Mouse (Mus musculus): Measurements from ENCODE around the gene Arid4a. TPM values are rescaled to one million over a fixed set of nuclear protein-coding genes. Genes with fewer than 3 reads are reported as not detected.

Arid4a gene
- polyA plus RNA-seq (2011; ENCODE audit: insufficient read length, low read depth, missing spikeins) = 14.0 and 17.7 TPM in 2 replicates

DNA sequence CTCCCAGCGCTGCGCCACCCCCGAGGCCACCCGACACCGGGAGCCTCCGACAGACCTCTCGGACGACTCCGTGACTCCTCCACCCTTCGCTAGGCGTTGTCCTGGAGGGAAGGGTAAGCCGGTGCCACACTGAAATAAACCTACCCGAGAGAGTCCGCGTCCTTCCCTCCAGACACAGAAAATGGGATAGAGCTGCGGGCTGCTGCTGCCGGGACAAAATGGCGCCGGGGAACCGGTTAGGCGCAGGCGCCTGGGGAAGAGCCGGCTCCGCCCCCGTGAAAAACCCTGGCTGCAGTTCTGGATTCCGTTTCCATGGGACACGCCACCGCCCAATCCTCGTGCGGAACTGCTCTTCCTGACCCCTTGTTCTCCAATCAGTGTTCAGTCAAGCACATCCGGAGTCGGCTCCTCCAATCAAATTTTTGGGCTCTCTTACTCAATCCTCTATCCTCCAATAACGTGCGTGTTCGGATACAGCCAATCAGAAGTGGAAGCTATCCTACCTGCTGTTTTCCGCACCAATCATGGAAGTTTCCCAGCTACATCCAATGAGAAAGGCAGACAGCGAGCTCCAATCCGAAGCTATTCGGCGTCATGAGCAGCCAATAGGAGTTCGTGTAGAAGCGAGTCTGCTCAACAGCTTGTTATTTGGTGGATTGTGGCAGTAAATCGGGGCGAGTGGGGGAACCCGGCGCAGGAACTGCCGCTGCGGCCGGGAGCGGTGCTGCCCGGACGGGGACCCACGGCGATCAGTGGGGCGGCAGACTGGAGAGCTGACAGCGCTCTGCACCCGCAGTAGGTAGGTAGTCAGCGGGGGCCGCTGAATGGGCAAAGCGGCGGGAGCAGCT, at the start of gene Arid4a:
TSS of gene Arid4a (plus strand) at position 628 of the 848 bp plus-strand sequence.
- Histone ChIP-seq H3K4me3 (ENCODE audit: insufficient read depth, low read length) (peak within 1 kb of the TSS; percentile 86), H3K4me1 (ENCODE audit: control insufficient read depth, insufficient read depth, low read length) (no peaks in the 10 kb centered on the region), H3K27ac (ENCODE audit: insufficient read depth, low read length) (peak within 1 kb of the TSS; percentile 97)
- peak; percentile 83 for TF ChIP-seq POLR2A (IDR thresholded peaks at IDR 0.05; ENCODE audit: low read depth, low read length)
- TF ChIP-seq CTCF (IDR thresholded peaks at IDR 0.05; ENCODE audit: borderline replicate concordance, insufficient read depth, low read length) = no peak

DNA sequence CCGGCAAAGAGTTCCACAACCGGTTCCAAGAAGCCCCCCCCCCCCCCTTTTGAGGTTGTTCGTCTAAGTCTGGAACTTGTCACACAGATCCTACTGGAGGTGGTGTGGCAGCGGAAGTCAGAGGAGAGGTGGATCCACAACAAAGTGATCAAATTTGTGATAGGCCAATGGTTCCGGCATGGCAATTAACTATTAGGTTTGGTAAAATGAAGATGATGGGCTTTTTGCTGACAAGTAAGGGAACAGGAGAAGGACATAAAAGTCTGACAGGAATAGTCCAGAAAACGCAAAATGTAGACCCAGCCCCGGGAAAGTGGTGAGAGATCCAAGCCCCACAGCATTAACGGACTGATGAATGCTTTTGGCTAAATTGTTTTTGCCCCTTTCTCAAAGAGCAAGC, 48.2 kb upstream of the Arid4a start:
- TF ChIP-seq CTCF (IDR thresholded peaks at IDR 0.05; ENCODE audit: borderline replicate concordance, insufficient read depth, low read length) (no peak), POLR2A (IDR thresholded peaks at IDR 0.05; ENCODE audit: low read depth, low read length) (no peak; the same call in 1 of the 2 replicates)
- Histone ChIP-seq H3K27ac (ENCODE audit: insufficient read depth, low read length) (peak overlapping the region; percentile 94), H3K4me3 (ENCODE audit: insufficient read depth, low read length) (peak overlapping the region; percentile 63), H3K4me1 (ENCODE audit: control insufficient read depth, insufficient read depth, low read length) (no peaks in the 10 kb centered on the region)

DNA sequence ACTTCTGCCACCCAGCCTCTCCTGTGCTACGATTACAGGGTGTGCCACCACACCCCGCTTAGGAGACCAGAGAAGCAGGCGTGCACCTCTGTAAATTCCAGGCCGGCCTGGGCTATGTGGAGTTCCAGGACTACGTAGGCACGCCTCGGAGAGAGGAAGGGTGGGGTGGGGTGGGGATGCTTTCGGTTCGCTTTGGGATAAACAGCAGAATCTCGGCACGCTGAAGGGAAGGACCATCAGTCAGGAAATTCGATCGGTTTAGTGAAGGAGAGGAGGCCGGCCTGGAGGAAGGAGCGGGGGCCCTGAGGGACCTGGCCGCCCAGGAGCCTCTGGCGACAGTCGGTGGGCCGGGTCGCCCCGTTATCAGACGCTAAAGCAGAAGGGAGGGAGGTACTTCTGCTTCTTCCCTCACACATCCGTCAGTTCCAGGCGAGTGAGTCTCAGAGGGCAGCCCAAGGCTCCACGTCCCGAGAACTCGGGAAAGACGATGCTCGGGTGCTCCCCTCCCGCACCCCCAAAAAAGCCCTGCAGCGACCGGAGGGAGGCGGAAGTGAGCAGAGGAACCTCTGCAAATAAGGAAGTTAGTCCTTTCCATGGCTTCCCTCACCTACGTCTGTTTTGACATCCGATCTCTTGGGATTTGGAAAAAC, 47.5 kb upstream of the Arid4a start:
- H3K4me1 ChIP-seq (ENCODE audit: control insufficient read depth, insufficient read depth, low read length) = no peaks in the 10 kb centered on the region
- peak overlapping the region; percentile 63 for H3K4me3 ChIP-seq (ENCODE audit: insufficient read depth, low read length)
- no peak for TF ChIP-seq CTCF (IDR thresholded peaks at IDR 0.05; ENCODE audit: borderline replicate concordance, insufficient read depth, low read length)
- peak; percentile 65 for TF ChIP-seq POLR2A (IDR thresholded peaks at IDR 0.05; ENCODE audit: low read depth, low read length)
- H3K27ac ChIP-seq (ENCODE audit: insufficient read depth, low read length) = peak overlapping the region; percentile 94

DNA sequence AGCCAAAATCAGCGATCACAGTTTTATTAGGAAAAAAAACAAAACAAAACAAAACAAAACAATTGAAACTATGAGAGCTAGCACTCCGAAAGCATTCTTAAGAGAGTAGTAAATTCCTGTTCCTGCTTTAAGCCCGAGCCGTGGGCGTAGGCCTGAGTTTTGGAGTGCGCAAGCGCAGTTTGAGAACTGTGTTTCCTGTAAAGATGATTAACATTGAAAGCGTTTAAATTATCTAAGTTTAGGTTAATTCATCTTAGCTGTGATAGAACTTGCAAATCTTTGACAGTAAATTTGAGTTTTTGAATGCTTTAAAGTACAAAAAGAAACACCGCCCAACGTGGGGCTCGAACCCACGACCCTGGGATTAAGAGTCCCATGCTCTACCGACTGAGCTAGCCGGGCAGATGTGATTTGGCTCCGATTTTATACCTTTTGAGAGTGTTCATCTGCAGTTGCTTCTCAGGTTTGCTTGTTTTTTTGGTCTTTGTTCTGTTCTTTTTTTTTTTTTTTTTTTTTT, 46.9 kb upstream of the Arid4a start:
- Histone ChIP-seq H3K4me3 (ENCODE audit: insufficient read depth, low read length) (peak overlapping the region; percentile 63), H3K27ac (ENCODE audit: insufficient read depth, low read length) (peak overlapping the region; percentile 94), H3K4me1 (ENCODE audit: control insufficient read depth, insufficient read depth, low read length) (peaks cover 1% of the 10 kb centered on the region; the same call in 1 of the 2 replicates)
- TF ChIP-seq POLR2A (IDR thresholded peaks at IDR 0.05; ENCODE audit: low read depth, low read length) (no peak; the same call in none of the 2 replicates), CTCF (IDR thresholded peaks at IDR 0.05; ENCODE audit: borderline replicate concordance, insufficient read depth, low read length) (no peak)

DNA sequence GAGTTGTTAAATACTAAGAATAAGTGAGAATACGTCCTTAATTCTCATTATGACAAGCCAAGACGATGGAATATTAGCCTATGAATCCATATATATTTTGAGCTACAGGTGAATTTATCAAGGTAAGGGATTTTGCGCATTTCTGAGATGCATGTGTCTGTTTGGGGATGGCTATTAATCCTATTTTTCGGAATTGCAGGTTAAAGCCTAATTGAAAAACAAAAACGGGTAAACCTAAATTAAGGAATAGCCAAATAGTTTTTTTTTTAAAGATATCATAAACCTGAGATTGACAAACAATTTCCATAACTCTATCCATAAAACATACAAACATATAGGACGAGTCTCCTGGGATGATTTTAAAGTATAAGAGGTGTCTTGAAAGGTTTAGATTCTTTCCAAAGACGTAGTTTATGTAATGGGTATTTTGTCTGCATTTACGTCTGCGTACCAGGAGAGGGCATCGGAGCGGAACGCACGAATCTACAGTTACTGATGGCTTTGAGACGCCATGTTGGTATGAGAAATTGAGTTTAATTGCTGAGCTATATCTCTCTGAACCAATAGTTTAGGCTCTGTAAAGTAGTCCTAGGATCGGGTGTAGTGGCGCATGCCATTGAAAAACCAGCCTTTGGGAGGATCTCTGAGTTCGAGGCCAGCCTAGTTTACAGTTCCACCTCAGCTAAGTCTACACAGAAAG, 46.2 kb upstream of the Arid4a start:
- TF ChIP-seq POLR2A (IDR thresholded peaks at IDR 0.05; ENCODE audit: low read depth, low read length) (no peak), CTCF (IDR thresholded peaks at IDR 0.05; ENCODE audit: borderline replicate concordance, insufficient read depth, low read length) (peak; percentile 77; the same call in 1 of the 2 replicates)
- Histone ChIP-seq H3K27ac (ENCODE audit: insufficient read depth, low read length) (no peak overlapping the region), H3K4me3 (ENCODE audit: insufficient read depth, low read length) (no peak overlapping the region)

DNA sequence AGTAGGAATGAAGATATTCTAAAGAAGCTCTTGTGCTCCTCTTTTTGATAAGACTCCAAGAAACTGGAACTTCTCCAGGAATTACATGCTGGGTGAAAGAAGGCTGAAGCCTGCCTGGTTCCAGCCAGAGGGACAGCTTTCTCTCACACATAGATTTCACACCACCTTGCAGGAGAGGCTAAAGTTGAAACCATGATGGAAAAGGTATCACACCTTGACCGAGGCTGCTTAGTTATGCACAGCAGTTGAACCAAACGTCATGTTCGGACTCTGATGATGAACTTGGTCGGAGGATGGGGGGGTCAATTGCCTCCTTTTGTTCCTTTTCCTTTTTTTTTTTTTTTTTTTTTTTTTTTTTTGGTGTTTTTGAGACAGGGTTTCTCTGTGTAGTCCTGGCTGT, 42.0 kb upstream of the Arid4a start:
- peaks cover 2% of the 10 kb centered on the region; the same call in 1 of the 2 replicates for H3K4me1 ChIP-seq (ENCODE audit: control insufficient read depth, insufficient read depth, low read length)

More for the DNA sequence above, 46.2 kb upstream of the Arid4a start:
- peaks cover 2% of the 10 kb centered on the region; the same call in 1 of the 2 replicates for H3K4me1 ChIP-seq (ENCODE audit: control insufficient read depth, insufficient read depth, low read length)

DNA sequence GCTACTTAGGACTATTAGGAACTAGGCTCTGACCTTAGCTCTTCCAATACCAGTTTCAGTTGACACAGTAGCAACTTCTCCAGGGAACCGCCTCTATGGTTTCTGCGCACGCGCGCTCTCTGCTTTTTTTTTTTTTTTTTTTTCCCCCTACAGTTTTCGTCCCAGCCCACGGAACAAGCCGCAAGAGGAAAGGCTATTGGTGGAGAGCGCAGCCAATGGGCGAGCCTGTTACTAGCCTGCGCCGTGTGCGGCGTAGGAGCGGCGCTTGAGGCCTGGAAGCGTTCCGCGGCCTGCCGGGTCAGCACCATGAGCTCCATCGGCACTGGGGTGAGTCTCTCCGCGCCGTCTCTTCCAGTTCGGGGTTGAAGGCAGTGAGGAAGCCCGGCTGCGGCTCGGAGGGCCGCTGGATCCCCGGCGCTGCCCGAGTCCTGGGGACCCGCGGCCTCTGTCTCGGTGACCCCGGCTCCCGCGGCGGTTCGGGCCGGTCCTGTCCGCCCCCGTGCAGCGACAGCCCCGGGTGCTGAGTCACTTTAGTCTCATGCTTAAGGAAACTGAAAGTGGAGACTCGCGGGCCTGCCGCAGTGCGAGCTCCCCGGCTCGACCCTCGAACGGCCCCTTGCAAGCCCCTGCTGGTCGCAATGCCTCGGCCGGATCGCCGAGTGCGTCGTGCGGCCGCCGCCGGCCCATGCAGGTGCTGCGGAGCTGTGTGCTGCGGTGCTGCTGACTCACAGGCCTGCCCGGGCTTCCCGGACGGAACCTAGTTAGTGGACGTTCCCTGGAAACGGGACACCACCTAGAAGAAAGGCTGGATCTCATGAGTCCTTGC, 41.1 kb upstream of the Arid4a start, which contains the start of gene Psma3:
TSS of gene Psma3 (plus strand) at position 181 of the 826 bp plus-strand sequence.
- peak within 1 kb of the TSS; percentile 90 for H3K4me3 ChIP-seq (ENCODE audit: insufficient read depth, low read length)
- H3K4me1 ChIP-seq (ENCODE audit: control insufficient read depth, insufficient read depth, low read length) = peaks cover 2% of the 10 kb centered on the region; the same call in 1 of the 2 replicates
- TF ChIP-seq CTCF (IDR thresholded peaks at IDR 0.05; ENCODE audit: borderline replicate concordance, insufficient read depth, low read length) (no peak), POLR2A (IDR thresholded peaks at IDR 0.05; ENCODE audit: low read depth, low read length) (peak; percentile 82)
- H3K27ac ChIP-seq (ENCODE audit: insufficient read depth, low read length) = peak within 1 kb of the TSS; percentile 91

More for the DNA sequence above, 42.0 kb upstream of the Arid4a start:
- Histone ChIP-seq H3K4me3 (ENCODE audit: insufficient read depth, low read length) (no peak overlapping the region), H3K27ac (ENCODE audit: insufficient read depth, low read length) (no peak overlapping the region)
- no peak for TF ChIP-seq POLR2A (IDR thresholded peaks at IDR 0.05; ENCODE audit: low read depth, low read length)
- TF ChIP-seq CTCF (IDR thresholded peaks at IDR 0.05; ENCODE audit: borderline replicate concordance, insufficient read depth, low read length) = no peak

DNA sequence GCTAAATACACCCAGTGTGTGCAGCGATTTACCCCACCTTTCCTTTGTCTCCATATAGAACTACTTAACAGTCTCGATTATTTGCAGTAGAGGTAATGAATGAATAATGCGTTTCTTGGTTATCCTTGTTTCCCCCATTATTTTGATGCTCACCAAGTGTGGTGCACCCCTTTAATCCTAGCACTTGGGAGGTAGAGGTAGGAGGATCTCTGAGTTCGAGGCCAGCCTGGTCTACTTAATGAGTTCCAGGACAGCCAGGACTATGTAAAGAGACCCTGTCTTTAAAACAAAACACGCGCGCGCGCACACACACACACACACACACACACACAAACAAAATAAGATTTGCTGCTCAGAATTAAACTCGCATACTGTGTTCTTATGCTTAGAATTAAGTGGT, 40.4 kb upstream of the Arid4a start:
- H3K4me3 ChIP-seq (ENCODE audit: insufficient read depth, low read length) = peak overlapping the region; percentile 90
- H3K4me1 ChIP-seq (ENCODE audit: control insufficient read depth, insufficient read depth, low read length) = peaks cover 2% of the 10 kb centered on the region; the same call in 1 of the 2 replicates
- peak overlapping the region; percentile 91 for H3K27ac ChIP-seq (ENCODE audit: insufficient read depth, low read length)
- TF ChIP-seq CTCF (IDR thresholded peaks at IDR 0.05; ENCODE audit: borderline replicate concordance, insufficient read depth, low read length) (no peak), POLR2A (IDR thresholded peaks at IDR 0.05; ENCODE audit: low read depth, low read length) (no peak)

Data from embryonic fibroblast, embryonic 13.5 days (primary cell).